Mouse (Mus musculus): ENCODE results near the gene Faah.

Faah gene

GRCm38 (mm10) chr4:115984111-115984510, 33.6 kb downstream of the Faah start:
- Histone ChIP-seq H3K27me3 (ENCODE audit: control insufficient read depth, insufficient read depth, low read length, poor library complexity, severe bottlenecking) (no peaks in the 10 kb centered on the region), H3K36me3 (ENCODE audit: control insufficient read depth, insufficient read depth, low read length, poor library complexity, severe bottlenecking) (no peaks in the 10 kb centered on the region)
- DNase-seq (ENCODE audit: low read depth, low spot score), result peak; percentile 74

GRCm38 (mm10) chr4:115980676-115981075, 37.0 kb downstream of the Faah start:
- DNase-seq (ENCODE audit: low read depth, low spot score), result peak; percentile 78
- Histone ChIP-seq H3K27me3 (ENCODE audit: control insufficient read depth, insufficient read depth, low read length, poor library complexity, severe bottlenecking) (no peaks in the 10 kb centered on the region), H3K36me3 (ENCODE audit: control insufficient read depth, insufficient read depth, low read length, poor library complexity, severe bottlenecking) (no peaks in the 10 kb centered on the region)

GRCm38 (mm10) chr4:115979437-115979836, 38.3 kb downstream of the Faah start:
- Histone ChIP-seq H3K27me3 (ENCODE audit: control insufficient read depth, insufficient read depth, low read length, poor library complexity, severe bottlenecking) (no peaks in the 10 kb centered on the region), H3K36me3 (ENCODE audit: control insufficient read depth, insufficient read depth, low read length, poor library complexity, severe bottlenecking) (no peaks in the 10 kb centered on the region)
- no peak for DNase-seq (ENCODE audit: low read depth, low spot score)

GRCm38 (mm10) chr4:115978911-115979310, 38.8 kb downstream of the Faah start:
- Histone ChIP-seq H3K27me3 (ENCODE audit: control insufficient read depth, insufficient read depth, low read length, poor library complexity, severe bottlenecking) (no peaks in the 10 kb centered on the region), H3K36me3 (ENCODE audit: control insufficient read depth, insufficient read depth, low read length, poor library complexity, severe bottlenecking) (no peaks in the 10 kb centered on the region)
- no peak for DNase-seq (ENCODE audit: low read depth, low spot score)

GRCm38 (mm10) chr4:115972543-115972942, 45.2 kb downstream of the Faah start:
- no peak for DNase-seq (ENCODE audit: low read depth, low spot score)
- H3K36me3 ChIP-seq (ENCODE audit: control insufficient read depth, insufficient read depth, low read length, poor library complexity, severe bottlenecking), result no peaks in the 10 kb centered on the region

GRCm38 (mm10) chr4:115964446-115964845, 53.3 kb downstream of the Faah start:
- Histone ChIP-seq H3K27me3 (ENCODE audit: control insufficient read depth, insufficient read depth, low read length, poor library complexity, severe bottlenecking) (no peaks in the 10 kb centered on the region; the same call in 1 of the 2 replicates), H3K36me3 (ENCODE audit: control insufficient read depth, insufficient read depth, low read length, poor library complexity, severe bottlenecking) (no peaks in the 10 kb centered on the region)
- no peak for DNase-seq (ENCODE audit: low read depth, low spot score)

More at GRCm38 (mm10) chr4:115972543-115972942, 45.2 kb downstream of the Faah start:
- H3K27me3 ChIP-seq (ENCODE audit: control insufficient read depth, insufficient read depth, low read length, poor library complexity, severe bottlenecking), result no peaks in the 10 kb centered on the region; the same call in 1 of the 2 replicates

GRCm38 (mm10) chr4:115963751-115964150, 54.0 kb downstream of the Faah start:
- Histone ChIP-seq H3K27me3 (ENCODE audit: control insufficient read depth, insufficient read depth, low read length, poor library complexity, severe bottlenecking) (no peaks in the 10 kb centered on the region; the same call in 1 of the 2 replicates), H3K36me3 (ENCODE audit: control insufficient read depth, insufficient read depth, low read length, poor library complexity, severe bottlenecking) (no peaks in the 10 kb centered on the region)
- no peak for DNase-seq (ENCODE audit: low read depth, low spot score)

GRCm38 (mm10) chr4:115962671-115963412, 54.9 kb downstream of the Faah start:
- no peaks in the 10 kb centered on the region for H3K36me3 ChIP-seq (ENCODE audit: control insufficient read depth, insufficient read depth, low read length, poor library complexity, severe bottlenecking)
- peak; percentile 10 for DNase-seq (ENCODE audit: low read depth, low spot score)
- H3K27me3 ChIP-seq (ENCODE audit: control insufficient read depth, insufficient read depth, low read length, poor library complexity, severe bottlenecking), result no peaks in the 10 kb centered on the region; the same call in 1 of the 2 replicates

- no peaks in the 10 kb centered on the region for H3K27me3 ChIP-seq (ENCODE audit: control insufficient read depth, insufficient read depth, low read length, poor library complexity, severe bottlenecking)
- DNase-seq (ENCODE audit: low read depth, low spot score), result no peak
These were observed 55.7 kb downstream of the Faah start for GRCm38 (mm10) chr4:115961991-115962390.

GRCm38 (mm10) chr4:115959546-115959945, 58.2 kb downstream of the Faah start:
- no peak for DNase-seq (ENCODE audit: low read depth, low spot score)
- Histone ChIP-seq H3K36me3 (ENCODE audit: control insufficient read depth, insufficient read depth, low read length, poor library complexity, severe bottlenecking) (no peaks in the 10 kb centered on the region), H3K27me3 (ENCODE audit: control insufficient read depth, insufficient read depth, low read length, poor library complexity, severe bottlenecking) (no peaks in the 10 kb centered on the region)

More at GRCm38 (mm10) chr4:115961991-115962390, 55.7 kb downstream of the Faah start:
- H3K36me3 ChIP-seq (ENCODE audit: control insufficient read depth, insufficient read depth, low read length, poor library complexity, severe bottlenecking), result no peaks in the 10 kb centered on the region

GRCm38 (mm10) chr4:115955494-115955775, 62.3 kb downstream of the Faah start:
- H3K36me3 ChIP-seq (ENCODE audit: control insufficient read depth, insufficient read depth, low read length, poor library complexity, severe bottlenecking), result no peaks in the 10 kb centered on the region
- no peak for DNase-seq (ENCODE audit: low read depth, low spot score)

GRCm38 (mm10) chr4:115954656-115955493, 62.9 kb downstream of the Faah start:
- no peak for DNase-seq (ENCODE audit: low read depth, low spot score)
- H3K27me3 ChIP-seq (ENCODE audit: control insufficient read depth, insufficient read depth, low read length, poor library complexity, severe bottlenecking), result no peaks in the 10 kb centered on the region
- no peaks in the 10 kb centered on the region for H3K36me3 ChIP-seq (ENCODE audit: control insufficient read depth, insufficient read depth, low read length, poor library complexity, severe bottlenecking)

More at GRCm38 (mm10) chr4:115955494-115955775, 62.3 kb downstream of the Faah start:
- no peaks in the 10 kb centered on the region for H3K27me3 ChIP-seq (ENCODE audit: control insufficient read depth, insufficient read depth, low read length, poor library complexity, severe bottlenecking)

GRCm38 (mm10) chr4:115953559-115953958, 64.2 kb downstream of the Faah start:
- Histone ChIP-seq H3K27me3 (ENCODE audit: control insufficient read depth, insufficient read depth, low read length, poor library complexity, severe bottlenecking) (no peaks in the 10 kb centered on the region), H3K36me3 (ENCODE audit: control insufficient read depth, insufficient read depth, low read length, poor library complexity, severe bottlenecking) (no peaks in the 10 kb centered on the region)
- DNase-seq (ENCODE audit: low read depth, low spot score), result no peak

- Histone ChIP-seq H3K36me3 (ENCODE audit: control insufficient read depth, insufficient read depth, low read length, poor library complexity, severe bottlenecking) (no peaks in the 10 kb centered on the region), H3K27me3 (ENCODE audit: control insufficient read depth, insufficient read depth, low read length, poor library complexity, severe bottlenecking) (no peaks in the 10 kb centered on the region)
- DNase-seq (ENCODE audit: low read depth, low spot score), result peak; percentile 70
These were observed 65.0 kb downstream of the Faah start for GRCm38 (mm10) chr4:115952758-115953157.

GRCm38 (mm10) chr4:115943669-115944314, 73.9 kb downstream of the Faah start:
- no peak for DNase-seq (ENCODE audit: low read depth, low spot score)
- Histone ChIP-seq H3K27me3 (ENCODE audit: control insufficient read depth, insufficient read depth, low read length, poor library complexity, severe bottlenecking) (no peaks in the 10 kb centered on the region; the same call in 1 of the 2 replicates), H3K36me3 (ENCODE audit: control insufficient read depth, insufficient read depth, low read length, poor library complexity, severe bottlenecking) (no peaks in the 10 kb centered on the region)
